Mouse (Mus musculus): ENCODE results near the gene Fggy.
A peak's percentile ranks its signal among the peaks of the same experiment; 100 is the strongest.

Gene Fggy

GRCm38 (mm10) chr4:95716137-95716536 is 158.8 kb downstream of the Fggy start:
- DNase-seq (ENCODE audit: inconsistent age in 2 of 2, low spot score in 1 of 2), result peak; percentile 31 to 79

- peak in 1 of 2 experiments; percentile 62 for DNase-seq (ENCODE audit: inconsistent age in 2 of 2, low spot score in 1 of 2)
Observed at GRCm38 (mm10) chr4:95723615-95724014, 166.3 kb downstream of the Fggy start.

GRCm38 (mm10) chr4:95726361-95726760 is 169.1 kb downstream of the Fggy start:
- DNase-seq (ENCODE audit: inconsistent age in 2 of 2, low spot score in 1 of 2), result no peak

- no peak for DNase-seq (ENCODE audit: inconsistent age in 2 of 2, low spot score in 1 of 2)
Observed at GRCm38 (mm10) chr4:95729142-95729826, 172.0 kb downstream of the Fggy start.

- peak; percentile 66 to 94 for DNase-seq (ENCODE audit: inconsistent age in 2 of 2, low spot score in 1 of 2)
Observed at GRCm38 (mm10) chr4:95731110-95731509, 173.8 kb downstream of the Fggy start.

GRCm38 (mm10) chr4:95733397-95734249 is 176.3 kb downstream of the Fggy start:
- peak; percentile 56 to 83 for DNase-seq (ENCODE audit: inconsistent age in 2 of 2, low spot score in 1 of 2)

- DNase-seq (ENCODE audit: inconsistent age in 2 of 2, low spot score in 1 of 2), result peak in 1 of 2 experiments; percentile 58
Observed at GRCm38 (mm10) chr4:95735967-95736366, 178.7 kb downstream of the Fggy start.

GRCm38 (mm10) chr4:95736674-95737073 is 179.4 kb downstream of the Fggy start:
- DNase-seq (ENCODE audit: inconsistent age in 2 of 2, low spot score in 1 of 2), result no peak

- DNase-seq (ENCODE audit: inconsistent age in 2 of 2, low spot score in 1 of 2), result peak; percentile 87 to 95
Observed at GRCm38 (mm10) chr4:95738179-95738578, 180.9 kb downstream of the Fggy start.

GRCm38 (mm10) chr4:95738725-95739124 is 181.4 kb downstream of the Fggy start:
- DNase-seq (ENCODE audit: inconsistent age in 2 of 2, low spot score in 1 of 2), result peak; percentile 79 to 90

- DNase-seq (ENCODE audit: inconsistent age in 2 of 2, low spot score in 1 of 2), result peak in 1 of 2 experiments; percentile 42
Observed at GRCm38 (mm10) chr4:95741115-95741734, 183.9 kb downstream of the Fggy start.

- peak; percentile 73 to 74 for DNase-seq (ENCODE audit: inconsistent age in 2 of 2, low spot score in 1 of 2)
Observed at GRCm38 (mm10) chr4:95742986-95743385, 185.7 kb downstream of the Fggy start.

- no peak for DNase-seq (ENCODE audit: inconsistent age in 2 of 2, low spot score in 1 of 2)
Observed at GRCm38 (mm10) chr4:95746954-95747353, 189.6 kb downstream of the Fggy start.

GRCm38 (mm10) chr4:95747415-95748202 is 190.3 kb downstream of the Fggy start:
- DNase-seq (ENCODE audit: inconsistent age in 2 of 2, low spot score in 1 of 2), result no peak

GRCm38 (mm10) chr4:95750186-95750585 is 192.9 kb downstream of the Fggy start:
- no peak for DNase-seq (ENCODE audit: inconsistent age in 2 of 2, low spot score in 1 of 2)

- no peak for DNase-seq (ENCODE audit: inconsistent age in 2 of 2, low spot score in 1 of 2)
Observed at GRCm38 (mm10) chr4:95752538-95753188, 195.4 kb downstream of the Fggy start.

GRCm38 (mm10) chr4:95759027-95759731 is 201.9 kb downstream of the Fggy start:
- no peak for DNase-seq (ENCODE audit: inconsistent age in 2 of 2, low spot score in 1 of 2)

- no peak for DNase-seq (ENCODE audit: inconsistent age in 2 of 2, low spot score in 1 of 2)
Observed at GRCm38 (mm10) chr4:95765359-95765758, 208.1 kb downstream of the Fggy start.

- DNase-seq (ENCODE audit: inconsistent age in 2 of 2, low spot score in 1 of 2), result no peak
Observed at GRCm38 (mm10) chr4:95770469-95770868, 213.2 kb downstream of the Fggy start.

GRCm38 (mm10) chr4:95771542-95771941 is 214.2 kb downstream of the Fggy start:
- no peak for DNase-seq (ENCODE audit: inconsistent age in 2 of 2, low spot score in 1 of 2)

Data from adrenal gland, adult (tissue).